Mouse (Mus musculus) R1 (cell line): ENCODE results near the gene Hoxa5.
A peak's percentile ranks its signal among the peaks of the same experiment; 100 is the strongest.

Experiments
- DNase-seq: peaks from one replicate; pipeline ENCODE4 v3.0.0-alpha.2; 2018; ENCODE audit warnings: low read depth, low spot score

Gene Hoxa5

DNA sequence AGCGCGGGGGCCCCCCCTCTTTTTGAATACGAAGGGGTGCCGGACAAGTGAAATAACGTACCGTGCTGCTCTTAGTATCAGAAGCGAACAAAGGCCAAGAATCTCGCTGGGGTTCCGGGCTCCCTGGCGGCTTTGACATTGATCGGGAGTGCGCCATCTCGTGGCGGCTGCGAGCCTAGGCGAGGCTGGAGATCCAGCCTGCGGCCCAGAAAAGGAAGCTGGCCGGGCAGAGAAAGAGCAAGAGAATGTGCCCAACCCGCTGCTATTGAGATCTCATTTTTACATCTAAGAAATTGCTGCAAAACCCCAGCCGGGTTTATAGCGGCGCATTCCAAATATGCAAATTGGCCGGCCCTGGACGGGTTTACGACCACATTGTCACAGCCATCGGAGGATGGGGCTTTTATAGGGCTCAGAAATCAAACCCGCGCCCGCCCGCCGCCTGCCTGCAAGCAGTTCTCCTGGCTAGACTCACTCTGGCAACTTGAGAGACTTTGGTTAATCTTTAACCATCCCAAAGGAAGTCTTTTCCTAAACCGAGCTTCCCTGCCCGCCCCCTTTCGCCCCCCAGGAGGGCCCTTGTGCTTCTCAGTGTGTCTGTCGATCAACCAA lies 36.1 kb upstream of the Hoxa5 start, which contains the start of gene Hoxa10:
TSS of gene Hoxa10 (minus strand) at position 466 of the 612 bp plus-strand sequence.
- DNase-seq: peak; percentile 85

DNA sequence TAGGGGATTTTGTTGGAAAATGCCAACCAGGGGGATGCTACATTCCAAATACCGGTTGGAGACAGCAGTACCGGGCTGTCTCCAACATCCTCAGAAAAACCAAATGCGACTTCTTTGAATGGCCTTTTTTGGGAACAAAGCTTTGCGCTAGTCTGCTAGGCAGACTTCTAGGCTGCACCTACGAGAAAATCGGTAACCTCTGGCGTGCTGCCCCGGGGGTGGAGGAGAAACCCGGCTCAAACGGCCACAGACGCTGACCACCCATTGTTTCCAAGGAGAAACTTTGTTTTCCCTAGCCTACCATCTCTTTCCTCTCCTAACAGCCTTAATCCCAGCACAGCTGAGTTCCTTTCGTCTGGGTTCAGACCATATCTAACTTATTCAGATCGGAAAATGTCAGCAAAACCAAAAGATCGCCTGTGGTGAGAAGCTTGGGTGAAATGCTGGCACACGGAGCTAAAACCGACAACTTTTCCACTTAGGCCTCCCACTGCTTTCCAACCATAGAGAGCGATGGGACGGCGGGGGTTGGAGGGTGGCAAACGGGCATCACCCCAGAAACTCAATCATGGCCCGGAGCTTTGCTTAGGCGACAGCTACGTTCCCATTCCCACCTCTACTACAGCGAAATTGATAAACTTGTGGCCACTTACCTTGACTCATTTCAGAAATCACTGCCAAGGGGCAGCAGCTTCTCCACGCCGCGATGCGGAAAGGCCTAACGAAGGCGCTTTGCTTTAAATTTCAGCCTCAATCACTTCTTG lies 35.4 kb upstream of the Hoxa5 start:
- no peak for DNase-seq

DNA sequence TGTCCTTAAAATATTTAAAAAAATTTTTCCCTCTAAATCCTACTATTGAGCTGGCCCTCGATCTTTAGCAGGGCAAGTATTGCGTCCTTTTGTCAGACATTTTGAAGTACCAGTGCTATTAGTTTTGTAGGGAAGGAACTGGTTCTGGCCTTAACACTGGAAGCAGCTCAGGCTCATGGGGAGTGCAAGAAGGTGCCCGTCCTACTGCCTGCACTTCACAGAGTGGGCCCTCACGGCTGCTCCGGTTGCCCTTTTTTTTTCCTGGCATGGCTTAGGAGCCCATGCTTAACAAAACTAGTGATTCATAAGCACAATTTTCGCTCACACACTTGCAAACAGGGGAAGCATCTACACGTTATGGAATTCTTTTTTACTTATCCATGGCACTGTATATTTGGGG lies 34.6 kb upstream of the Hoxa5 start:
- no peak for DNase-seq

DNA sequence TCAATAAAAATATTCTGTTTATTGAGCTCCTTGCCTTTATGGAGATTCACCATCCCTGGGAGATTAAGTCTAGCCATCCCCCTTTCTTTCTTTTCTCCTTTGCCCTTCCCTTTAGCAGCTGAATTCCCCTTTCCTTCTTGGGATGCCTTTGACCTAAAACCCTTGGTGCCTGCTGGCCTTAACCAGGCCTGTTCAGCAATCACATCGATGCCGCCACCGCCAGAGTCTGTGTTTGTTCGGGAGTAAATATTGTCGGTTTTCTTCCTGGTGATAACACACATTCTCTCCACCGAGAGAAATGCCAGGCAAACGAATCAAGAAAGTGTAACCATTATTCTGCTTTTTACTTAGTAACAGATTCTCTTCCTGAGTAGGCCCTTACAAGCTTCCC lies 33.8 kb upstream of the Hoxa5 start:
- no peak for DNase-seq

DNA sequence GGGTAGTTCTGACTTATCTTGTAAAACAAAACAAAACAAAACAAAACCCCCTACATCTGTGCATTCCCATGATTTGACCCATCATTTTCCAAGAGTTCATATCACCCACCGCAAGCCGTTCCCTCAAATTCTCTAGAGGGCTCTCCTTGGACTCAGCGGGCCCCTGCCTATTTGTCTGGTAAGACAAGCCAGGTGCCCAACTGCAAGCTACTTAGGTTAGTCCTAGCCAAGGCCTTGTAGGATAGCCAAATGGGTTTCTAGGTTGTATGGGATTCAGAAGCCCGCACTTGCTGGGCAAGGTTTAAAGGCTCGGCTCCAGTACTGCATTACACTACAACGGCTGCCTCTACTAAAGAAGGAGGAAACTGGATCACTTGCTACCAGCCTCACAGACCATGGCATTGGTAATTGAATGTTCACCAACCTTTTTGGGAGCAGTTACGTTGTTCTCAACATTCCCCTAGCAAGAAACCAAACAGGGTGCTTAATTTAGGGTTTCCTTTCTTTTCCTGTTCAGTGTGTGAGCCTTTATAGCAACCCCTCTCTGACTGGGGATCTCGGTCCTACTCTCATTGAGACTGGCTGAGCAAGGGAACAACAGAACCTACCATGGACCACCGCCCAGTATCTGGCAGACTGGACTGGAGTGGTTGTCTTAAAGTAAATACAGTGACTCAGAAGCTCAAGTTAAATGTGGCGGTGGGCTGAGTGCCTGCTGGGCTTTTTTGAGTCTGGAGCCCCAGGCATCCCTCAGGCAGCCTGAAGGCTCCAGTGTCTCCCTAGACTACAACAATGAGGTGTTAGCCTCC lies 33.2 kb upstream of the Hoxa5 start:
- DNase-seq: no peak

DNA sequence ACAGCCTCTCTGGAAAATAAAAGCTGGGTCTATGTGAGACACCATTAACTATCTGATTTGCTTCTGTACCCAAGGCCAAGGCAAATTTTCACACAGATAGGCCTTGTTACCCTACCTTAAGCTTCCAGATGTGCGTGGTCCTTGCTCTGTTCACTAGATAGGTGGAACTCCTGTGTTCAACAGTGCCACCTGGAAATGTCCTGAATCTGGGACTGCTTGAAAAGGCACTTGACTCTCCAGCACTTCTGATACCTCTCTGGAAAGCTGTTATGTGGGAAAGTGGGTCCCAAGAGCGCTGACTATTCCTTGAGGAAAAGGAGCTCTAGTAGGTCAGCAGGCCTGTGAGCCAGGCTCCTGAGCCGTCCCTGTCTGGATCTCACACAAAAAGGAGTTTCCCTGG lies 32.4 kb upstream of the Hoxa5 start:
- no peak for DNase-seq

DNA sequence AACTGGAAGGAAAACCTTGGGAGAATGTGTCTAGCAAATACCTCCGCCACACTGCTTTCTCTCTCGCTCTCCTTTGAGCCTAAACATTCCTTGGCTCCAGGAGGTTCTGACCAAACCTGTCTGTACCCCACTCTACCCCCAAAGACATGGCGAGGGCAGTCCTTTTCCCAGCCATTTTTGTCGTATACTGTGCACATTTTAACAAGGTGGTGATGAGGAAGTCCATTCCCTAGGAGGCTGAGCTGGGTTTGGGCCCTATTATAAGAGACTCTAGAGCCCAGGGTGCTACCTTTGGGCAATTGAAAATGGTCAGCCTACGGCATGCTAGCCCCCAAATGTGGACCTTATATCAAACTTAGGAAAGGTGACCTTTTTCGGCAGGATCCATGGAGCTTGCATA lies 31.5 kb upstream of the Hoxa5 start:
- no peak for DNase-seq

DNA sequence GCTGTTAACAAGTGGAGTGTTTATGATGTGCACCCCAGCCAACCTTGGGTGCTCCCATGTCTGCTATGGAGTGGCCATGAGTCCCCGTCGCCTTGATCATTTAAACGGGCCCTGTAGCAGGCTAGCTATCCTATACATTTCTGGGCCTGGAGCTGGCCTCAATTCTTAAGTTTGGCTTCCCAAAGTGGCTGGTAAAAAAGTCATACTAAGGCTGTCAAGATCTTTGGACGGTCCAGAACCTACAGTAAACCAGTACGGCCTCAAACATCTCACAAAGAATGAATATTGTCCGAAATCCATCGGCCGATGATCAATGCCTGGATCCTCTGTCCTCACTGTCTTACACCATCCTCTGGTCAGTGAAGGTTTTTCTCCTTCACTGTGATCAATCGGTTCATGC lies 30.9 kb upstream of the Hoxa5 start:
- no peak for DNase-seq

DNA sequence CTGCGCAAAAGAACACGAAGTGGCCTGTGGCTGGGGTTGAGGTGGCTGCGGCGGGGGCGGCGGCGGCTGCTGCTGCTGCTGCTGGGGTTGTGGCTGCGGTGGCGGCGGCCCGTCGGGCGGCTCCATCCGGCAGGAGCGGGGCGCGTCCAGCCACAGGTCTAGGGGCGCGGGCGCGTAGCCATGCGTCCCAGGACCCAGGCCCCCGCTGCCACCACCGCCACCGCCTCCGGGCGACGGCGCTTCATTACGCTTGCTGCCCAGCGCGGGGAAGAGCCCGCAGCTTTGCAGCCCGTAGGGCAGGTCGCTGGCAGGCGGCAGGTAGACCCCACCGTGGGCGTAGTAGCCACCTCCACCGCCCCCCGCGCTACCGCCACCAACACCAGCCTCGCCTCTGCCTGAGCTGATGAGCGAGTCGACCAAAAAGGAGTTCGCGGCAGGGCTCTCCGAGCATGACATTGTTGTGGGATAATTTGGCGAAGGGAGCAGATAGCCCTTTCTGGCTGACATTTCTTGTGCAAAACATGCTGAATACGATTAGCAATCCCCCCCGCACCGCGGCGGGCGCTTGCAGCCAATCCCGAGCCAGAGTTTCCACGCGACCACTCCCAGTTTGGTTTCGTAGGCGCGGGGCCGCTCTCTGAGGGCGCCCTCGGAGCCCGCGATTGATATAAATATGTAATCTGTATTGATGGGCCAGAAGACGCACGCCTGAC lies 30.2 kb upstream of the Hoxa5 start:
- peak; percentile 54 for DNase-seq

DNA sequence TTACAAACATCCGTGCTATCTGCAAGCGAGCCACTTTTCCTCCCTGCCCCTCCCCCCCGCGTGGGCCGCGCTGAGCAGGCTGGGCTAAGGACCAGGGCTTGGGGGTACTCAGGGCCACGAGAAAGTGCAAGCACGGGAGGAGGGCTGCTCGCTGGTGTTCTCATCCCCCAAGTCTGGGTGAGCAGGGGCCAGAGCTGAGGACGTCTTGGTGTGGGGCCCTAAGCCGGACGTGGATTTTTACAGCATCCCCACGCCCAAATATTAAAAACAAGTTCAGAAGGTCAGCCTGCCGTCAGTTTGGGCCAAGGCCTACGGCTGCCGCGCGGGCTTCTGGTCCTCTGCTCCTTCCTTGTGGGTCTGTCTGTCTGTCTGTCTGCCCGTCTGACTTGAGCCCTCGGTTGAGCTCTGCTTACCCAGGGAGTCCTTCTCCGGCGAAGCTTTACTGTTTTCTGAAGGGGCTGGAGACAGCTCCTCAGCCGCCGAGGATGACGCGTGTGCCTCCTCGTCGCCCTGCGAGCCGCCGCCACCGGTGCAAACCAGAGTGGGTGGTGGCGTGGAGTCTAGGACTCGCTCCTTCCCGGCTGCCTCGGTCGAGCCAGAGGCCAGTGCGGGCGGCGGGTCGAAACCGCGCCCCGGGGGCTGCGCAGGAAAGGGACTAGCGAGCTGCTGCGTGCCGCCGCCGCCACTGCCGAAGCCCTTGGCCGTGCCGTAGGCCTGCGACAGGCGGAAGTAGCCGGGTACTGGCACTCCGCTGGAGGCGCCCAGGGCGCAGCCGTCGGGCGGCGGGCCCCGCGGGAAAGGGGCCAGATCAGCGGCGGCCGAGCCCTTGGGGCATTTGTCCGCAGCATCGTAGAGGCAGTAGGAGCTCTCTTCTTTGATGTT lies 29.4 kb upstream of the Hoxa5 start:
- DNase-seq: peak; percentile 55

DNA sequence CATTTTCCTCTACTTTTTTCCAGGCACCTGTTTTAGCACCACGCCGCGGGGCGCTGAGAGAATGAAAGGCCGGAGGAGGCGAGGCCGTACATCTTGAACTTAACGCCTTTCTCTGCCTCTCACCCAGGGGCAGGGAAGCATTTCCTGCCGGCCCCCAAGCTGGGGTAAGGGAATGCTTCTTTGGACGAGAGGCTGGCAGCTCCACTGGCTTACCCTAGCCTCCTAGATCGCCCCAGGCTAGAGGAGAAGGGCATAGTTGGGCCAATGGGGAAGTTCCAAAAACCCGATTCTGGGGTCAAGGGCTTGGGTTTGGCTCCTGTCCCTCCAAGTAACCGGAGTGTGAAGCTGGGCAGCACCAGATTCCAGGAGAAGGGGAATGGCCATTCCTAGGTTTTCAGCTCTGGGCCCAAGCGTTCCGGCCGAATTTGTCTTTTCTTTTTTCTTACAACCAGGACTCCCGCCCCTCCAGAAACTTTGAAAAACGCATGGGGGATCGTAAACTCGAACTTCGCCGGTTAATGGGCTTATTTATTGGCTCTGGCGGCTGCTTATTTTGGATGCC lies 28.7 kb upstream of the Hoxa5 start:
- DNase-seq: no peak

DNA sequence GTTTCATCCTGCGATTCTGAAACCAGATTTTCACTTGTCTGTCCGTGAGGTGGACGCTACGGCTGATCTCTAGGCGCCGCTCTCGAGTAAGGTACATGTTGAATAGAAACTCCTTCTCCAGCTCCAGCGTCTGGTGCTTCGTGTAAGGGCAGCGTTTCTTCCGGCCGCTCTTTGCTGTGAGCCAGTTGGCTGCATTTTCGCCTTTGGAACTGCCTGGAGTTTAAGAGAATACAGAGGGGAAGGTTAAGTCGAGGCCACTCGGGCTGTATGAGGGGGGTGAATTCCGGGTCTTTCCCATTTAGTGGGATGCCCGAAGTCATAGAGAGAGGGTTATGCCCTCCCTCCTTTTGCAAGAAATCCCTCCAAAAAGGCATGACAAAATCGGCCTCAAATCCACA lies 28.2 kb upstream of the Hoxa5 start:
- DNase-seq: peak; percentile 83

DNA sequence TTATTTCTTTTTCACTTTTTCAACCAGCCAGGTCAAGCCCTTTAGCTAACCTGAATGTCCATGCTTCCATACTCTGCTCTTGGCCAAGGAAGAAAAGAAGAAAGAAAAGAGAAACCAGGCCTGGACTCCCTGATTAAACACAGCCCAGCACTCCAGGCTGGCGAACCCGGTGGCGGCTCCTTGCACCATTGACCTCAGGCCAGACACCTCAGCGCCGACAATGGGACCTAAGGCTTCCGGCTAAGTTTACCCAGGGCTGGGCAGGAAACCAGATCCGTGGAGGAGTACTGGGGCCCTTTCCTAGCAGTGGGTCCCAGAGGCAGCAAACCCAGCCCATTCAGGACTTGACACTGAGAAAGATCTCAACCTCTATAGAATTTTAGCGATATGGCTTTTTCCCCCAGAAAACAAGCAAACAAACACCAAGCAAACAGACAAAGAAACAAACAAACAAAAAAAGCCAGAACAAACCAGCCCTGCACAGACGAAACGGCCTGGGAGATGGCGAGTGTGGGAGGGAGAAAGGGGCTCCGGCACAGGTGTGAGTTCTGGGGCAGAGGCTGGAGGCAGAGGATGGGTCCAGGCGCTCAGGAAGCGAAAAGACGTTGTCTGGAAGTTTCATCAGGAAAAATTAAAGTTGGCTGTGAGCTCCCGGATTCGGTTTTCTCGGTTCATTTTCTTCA lies 27.6 kb upstream of the Hoxa5 start:
- DNase-seq: peak; percentile 52

DNA sequence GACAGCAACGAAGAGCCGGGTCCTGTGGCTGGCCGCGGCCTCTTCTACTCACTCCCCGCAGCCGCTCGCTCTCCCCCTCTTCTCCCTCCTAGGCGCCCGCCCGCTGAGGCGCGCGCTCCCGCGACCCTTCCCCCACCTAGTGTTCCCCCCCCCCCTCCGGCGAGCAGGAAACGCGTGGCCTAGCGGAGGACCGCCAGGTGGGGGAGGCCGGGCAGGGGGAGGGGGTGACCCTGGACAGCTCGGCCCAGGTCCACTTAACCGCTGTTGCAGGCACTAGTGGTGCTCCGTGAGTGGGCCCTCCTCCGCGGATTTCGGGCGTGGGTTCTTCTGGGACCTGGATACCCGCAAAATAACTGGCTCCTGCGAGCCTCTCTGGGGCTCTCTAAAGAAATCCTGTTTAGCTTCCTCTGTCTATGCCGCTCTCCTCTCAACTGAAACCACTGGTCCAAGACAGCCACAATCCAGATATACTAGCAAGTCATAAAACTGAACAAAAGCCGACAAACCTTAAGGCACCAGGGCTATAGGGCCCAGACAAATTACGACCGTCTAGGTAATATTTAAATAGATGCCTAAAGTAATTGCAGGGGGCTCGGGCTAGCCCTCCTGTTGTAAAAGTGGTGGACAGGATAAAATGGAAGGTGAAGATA lies 26.3 kb upstream of the Hoxa5 start, which contains the start of gene Hoxa9:
TSS of gene Hoxa9 (minus strand) at position 574 of the 650 bp plus-strand sequence.
- DNase-seq: peak; percentile 21

DNA sequence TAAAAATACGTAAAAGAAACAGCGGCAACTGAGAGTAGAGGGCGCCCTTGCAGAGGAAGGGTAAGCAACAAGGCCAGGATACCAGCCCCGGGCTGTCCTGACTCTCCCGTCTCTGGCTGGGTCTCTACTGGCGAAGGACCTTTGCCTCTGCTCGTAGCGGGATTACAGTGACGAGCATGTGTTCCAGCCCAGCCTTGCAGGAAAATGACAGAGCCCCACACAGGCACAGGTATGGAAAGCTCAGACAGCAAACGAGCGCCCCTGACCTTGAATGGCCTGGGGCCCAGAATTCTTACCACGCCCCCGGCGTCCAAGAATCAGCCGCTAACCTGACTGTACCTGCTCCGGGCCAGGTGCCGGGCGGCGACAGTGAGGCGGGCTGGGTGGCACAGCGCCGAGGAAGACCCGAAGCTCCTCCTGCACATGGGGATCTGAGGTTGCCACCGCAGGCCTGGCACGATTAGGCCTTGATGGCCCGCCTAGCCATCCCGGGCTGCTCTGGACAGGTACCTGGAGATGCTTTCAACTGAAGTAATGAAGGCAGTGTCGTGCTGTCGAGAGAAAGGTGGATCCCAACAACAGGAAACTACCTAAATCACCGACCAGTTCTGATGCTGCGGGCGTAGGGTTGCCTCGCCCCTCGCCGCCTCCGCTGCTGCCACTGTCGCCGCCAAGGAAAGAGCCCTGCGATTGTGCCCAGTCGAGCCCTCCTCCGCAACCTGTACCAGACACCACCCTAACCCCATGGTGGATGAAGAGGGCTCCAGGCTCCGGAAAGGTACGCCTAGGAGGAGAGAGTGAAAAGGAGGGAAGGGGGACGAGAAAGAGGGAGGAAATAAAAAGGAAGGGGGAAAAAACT lies 25.4 kb upstream of the Hoxa5 start:
- DNase-seq: peak; percentile 57

DNA sequence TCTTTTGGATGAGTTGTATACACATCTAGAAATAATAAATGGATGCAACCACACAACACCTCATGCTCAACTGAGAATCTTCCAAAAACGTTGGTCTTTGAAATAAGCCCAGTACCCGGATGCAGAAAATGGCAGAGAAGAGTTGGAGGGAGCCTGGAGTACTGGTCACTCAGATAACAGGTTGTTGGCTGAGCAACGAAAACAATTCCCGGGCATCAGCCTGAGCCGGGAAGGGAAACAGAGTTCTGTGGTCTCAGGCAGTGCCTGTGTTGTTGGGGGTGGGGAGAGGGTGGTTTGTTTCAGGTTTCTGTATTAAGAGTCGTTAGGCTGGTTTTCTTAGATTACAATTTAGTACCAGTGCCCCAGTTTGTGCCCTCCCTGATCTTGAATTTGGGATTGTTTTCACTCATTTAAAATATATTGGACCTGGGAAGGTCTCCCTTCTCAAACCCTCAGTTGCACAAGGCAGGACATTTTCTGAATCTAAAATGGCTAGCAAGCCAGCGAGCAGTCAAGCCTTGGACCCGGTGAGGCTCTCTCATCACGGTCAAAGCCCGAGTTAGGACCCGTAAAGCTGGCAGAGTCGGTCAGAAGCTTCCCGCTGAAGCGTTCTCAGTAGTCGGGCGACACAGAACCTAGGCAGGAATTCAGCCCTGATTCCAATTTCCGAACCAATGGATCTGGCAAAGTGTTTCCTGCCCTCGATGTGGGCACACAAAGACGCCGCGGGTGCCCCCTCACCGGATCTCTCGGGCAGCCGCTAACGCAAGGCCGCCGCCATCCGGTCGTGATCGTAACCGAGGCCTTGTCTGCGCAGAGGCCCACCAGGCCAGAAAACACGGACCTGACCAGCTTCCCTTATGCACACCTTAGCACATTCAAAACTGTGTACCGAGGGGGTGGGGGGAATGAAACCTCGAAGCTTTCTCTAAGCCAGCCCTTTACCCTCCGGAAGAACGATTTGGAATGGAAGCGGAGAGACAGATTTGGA lies 24.4 kb upstream of the Hoxa5 start:
- DNase-seq: peak; percentile 35
